Mouse (Mus musculus) right cerebral cortex, postnatal 25 days (tissue): ENCODE measurements at regions not wholly inside any gene's neighbourhood (a gene's known extent, or its start where the extent isn't known, plus 50 kb on each side); places are given as distances from the start of the nearest gene placed in this dataset.

Experiments used
- DNase-seq: peaks from one replicate; pipeline ENCODE4 v3.0.0; 2022

DNA sequence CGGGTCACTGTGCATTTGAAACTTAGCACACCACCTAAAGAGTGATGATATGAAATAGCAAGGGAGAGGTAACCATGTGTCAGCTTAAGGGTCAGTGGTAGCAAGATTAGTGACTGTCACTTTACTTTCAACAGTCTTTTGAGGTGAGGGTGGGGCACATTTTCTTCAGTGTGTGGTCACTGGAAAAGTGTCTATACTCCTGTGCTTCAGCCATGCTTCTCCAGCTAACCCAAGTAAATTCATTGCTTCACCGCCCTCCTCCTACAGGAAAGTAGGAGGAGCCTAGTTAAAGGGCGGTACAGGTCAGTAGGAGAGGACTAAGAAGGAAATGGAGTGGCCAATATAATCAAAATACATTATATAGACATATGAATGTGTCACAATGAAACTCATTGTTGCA, 55.7 kb upstream of the Mef2a start:
- no peak for DNase-seq

DNA sequence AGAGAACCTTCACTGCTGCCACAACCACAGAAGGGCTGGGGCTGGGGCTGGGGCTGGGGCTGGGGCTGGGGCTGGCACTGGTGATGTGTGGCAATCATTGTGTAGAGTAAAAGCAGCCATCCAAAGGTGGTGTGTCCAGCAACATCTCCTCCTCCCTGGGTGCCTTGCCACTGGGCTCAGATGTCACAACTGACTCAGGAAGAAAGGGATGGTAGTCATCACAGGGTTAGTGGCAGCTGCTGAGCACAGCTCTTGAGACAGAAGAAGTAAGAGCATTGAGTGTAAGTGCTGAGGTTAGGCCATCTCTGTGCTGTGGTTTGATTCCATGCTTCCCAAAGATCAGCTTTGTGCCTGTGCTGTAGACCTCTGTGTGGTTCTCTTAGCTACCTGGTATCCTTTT, 53.4 kb upstream of the Mef2a start:
- no peak for DNase-seq

DNA sequence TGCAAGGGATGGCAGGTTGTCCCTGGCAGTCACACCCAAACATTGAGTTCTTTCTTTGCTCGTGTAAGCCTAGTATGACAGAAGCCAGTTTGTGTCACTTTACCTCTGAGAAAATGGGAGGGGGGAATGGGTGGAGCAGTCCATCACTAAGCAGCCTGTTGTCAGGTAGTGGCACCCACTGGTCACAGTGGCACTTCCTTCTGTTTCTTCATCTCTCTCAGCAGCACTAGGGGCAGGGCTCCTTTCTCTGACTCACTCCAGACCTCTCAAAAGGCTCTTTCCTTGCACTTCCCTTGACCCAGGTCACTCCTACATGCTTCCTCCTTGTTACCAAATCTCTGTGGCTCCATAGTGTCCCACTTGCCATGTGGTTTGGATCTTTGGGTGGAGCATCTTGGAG, 52.9 kb upstream of the Mef2a start:
- DNase-seq: no peak

DNA sequence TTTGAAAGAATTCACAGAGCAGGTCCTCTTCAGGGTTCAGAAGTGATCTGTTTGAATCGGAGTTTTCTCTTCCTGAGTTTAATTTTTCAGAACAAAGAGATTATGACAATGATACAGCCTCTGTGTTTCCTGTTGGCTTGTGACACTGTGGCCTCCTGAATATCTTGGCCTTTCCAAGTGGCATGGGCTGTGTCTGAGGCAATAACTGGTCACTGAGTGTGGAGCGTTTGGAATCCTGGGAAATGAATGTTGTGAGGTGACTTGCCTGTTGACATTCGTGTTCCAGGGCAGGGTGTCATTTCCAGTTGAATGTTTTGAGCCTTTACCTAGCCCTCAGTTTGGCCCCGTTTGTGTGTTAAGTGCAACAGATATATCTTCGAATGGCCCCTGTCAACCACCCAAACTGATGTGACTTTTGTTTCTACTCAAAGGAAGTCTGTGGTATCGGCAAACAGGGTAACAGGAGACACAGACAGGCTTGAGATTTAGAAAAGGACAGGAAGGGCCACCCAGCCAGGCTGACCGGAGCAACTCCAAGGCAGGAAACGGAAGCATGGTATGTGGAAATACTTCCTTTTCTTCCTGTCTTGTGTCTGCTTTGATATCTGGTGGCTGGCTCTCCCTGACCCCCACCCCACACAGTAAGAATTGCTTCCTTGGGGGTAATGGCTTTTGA, 52.3 kb upstream of the Mef2a start:
- no peak for DNase-seq
